Mouse (Mus musculus) spleen, embryonic (tissue): ENCODE measurements around the gene Utp11.

ENCODE experiments used
- CTCF ChIA-PET: fragments of 350-600 bp; sonication (Branson Sonifier 250); formaldehyde crosslinking; loops from one replicate; lab custom pipeline; 2022; lab: Charles Lee

Gene Utp11

GRCm38 (mm10) chr4:124704797-124705474 is 11.5 kb upstream of the Utp11 start:
- CTCF ChIA-PET, result no interaction called here

- CTCF ChIA-PET, result no interaction called here
Measured at GRCm38 (mm10) chr4:124703881-124704796, 10.7 kb upstream of the Utp11 start.

GRCm38 (mm10) chr4:124703406-124703805 is 10.0 kb upstream of the Utp11 start:
- CTCF ChIA-PET, result no interaction called here

GRCm38 (mm10) chr4:124701916-124702315 is 8.5 kb upstream of the Utp11 start:
- CTCF ChIA-PET, result interaction anchor here (0.6 kb wide), 2 partner anchors 14 to 99 kb away, joined by 3 read pairs; no protein-coding TSS in a partner anchor

- CTCF ChIA-PET, result interaction anchor here (0.5 to 0.6 kb wide), 3 partner anchors 15 to 1181 kb away, joined by 3 to 5 read pairs (median 3); no protein-coding TSS in a partner anchor
Measured at GRCm38 (mm10) chr4:124701052-124701845, 7.8 kb upstream of the Utp11 start.

GRCm38 (mm10) chr4:124700248-124700971 is 7.0 kb upstream of the Utp11 start, which contains the start of gene Fhl3:
TSS of gene Fhl3 (plus strand) at chr4:124700701.
- CTCF ChIA-PET, result interaction anchor here (0.5 to 0.6 kb wide), 3 partner anchors 16 to 1661 kb away, joined by 3 to 6 read pairs (median 5); no protein-coding TSS in a partner anchor

GRCm38 (mm10) chr4:124699791-124700190 is 6.4 kb upstream of the Utp11 start:
- CTCF ChIA-PET, result interaction anchor here (0.5 to 0.6 kb wide), 2 partner anchors 18 to 231 kb away, joined by 6 to 8 read pairs; no protein-coding TSS in a partner anchor

- CTCF ChIA-PET, result interaction anchor here (1.1 to 1.8 kb wide), 2 partner anchors 11 to 14 kb away, joined by 3 to 6 read pairs; no protein-coding TSS in a partner anchor
Measured at GRCm38 (mm10) chr4:124695786-124696516, 2.6 kb upstream of the Utp11 start.

GRCm38 (mm10) chr4:124694572-124694971 is 1.2 kb upstream of the Utp11 start:
- CTCF ChIA-PET, result interaction anchor here (0.6 to 1.8 kb wide), 2 partner anchors 15 to 58 kb away, joined by 3 to 6 read pairs; no protein-coding TSS in a partner anchor

- CTCF ChIA-PET, result no interaction called here
Measured at GRCm38 (mm10) chr4:124692416-124692861, 961 bp downstream of the Utp11 start.

GRCm38 (mm10) chr4:124691455-124691854 is 1.9 kb downstream of the Utp11 start:
- CTCF ChIA-PET, result no interaction called here

GRCm38 (mm10) chr4:124685897-124686402 is 7.5 kb downstream of the Utp11 start:
- CTCF ChIA-PET, result interaction anchor here (0.6 kb wide), 1 partner anchor 8 kb away, joined by 5 read pairs; no protein-coding TSS in a partner anchor

GRCm38 (mm10) chr4:124685453-124685852 is 7.9 kb downstream of the Utp11 start:
- CTCF ChIA-PET, result interaction anchor here (1.1 kb wide), 1 partner anchor 10 kb away, joined by 3 read pairs; no protein-coding TSS in a partner anchor

GRCm38 (mm10) chr4:124685004-124685403 is 8.4 kb downstream of the Utp11 start:
- CTCF ChIA-PET, result interaction anchor here (1.1 kb wide), 1 partner anchor 11 kb away, joined by 3 read pairs; no protein-coding TSS in a partner anchor

- CTCF ChIA-PET, result interaction anchor here (0.6 kb wide), 1 partner anchor 785 kb away, joined by 3 read pairs; no protein-coding TSS in a partner anchor
Measured at GRCm38 (mm10) chr4:124683474-124683873, 9.9 kb downstream of the Utp11 start.

GRCm38 (mm10) chr4:124682270-124682669 is 11.1 kb downstream of the Utp11 start:
- CTCF ChIA-PET, result interaction anchor here (0.7 to 0.9 kb wide), 2 partner anchors 56 to 120 kb away, joined by 3 to 4 read pairs; partner anchors contain the start of gene Mtf1

GRCm38 (mm10) chr4:124675958-124676357 is 17.4 kb downstream of the Utp11 start:
- CTCF ChIA-PET, result no interaction called here

GRCm38 (mm10) chr4:124675037-124675436 is 18.4 kb downstream of the Utp11 start:
- CTCF ChIA-PET, result no interaction called here
